Mouse (Mus musculus): ENCODE results near the gene Gcm2. TPM values are rescaled to one million over a fixed set of nuclear protein-coding genes. Genes with fewer than 3 reads are reported as not detected.

The Gcm2 gene
- not detected in 2 replicates for polyA plus RNA-seq (2014; fragmentation: Nextera tagmentation; extraction: Ambion mirVana)

GRCm38 (mm10) chr13:41110935-41111334 is at the start of gene Gcm2:
Gene Gcm2 (minus strand): TSS chr13:41111035.
- Histone ChIP-seq H3K9ac (ENCODE audit: low read depth, low read length) (no peak within 1 kb of the TSS), H3K27ac (ENCODE audit: low read depth, low read length) (no peak within 1 kb of the TSS), H3K4me2 (no peak within 1 kb of the TSS), H3K27me3 (ENCODE audit: control insufficient read depth, insufficient read depth, low read length) (peaks cover 10% of the 10 kb centered on the region; the same call in 1 of the 2 replicates), H3K4me1 (ENCODE audit: control insufficient read depth, insufficient read depth, low read length) (no peaks in the 10 kb centered on the region), H3K36me3 (ENCODE audit: control insufficient read depth, insufficient read depth, low read length) (no peaks in the 10 kb centered on the region), H3K9me3 (replicated peaks; ENCODE audit: control insufficient read depth, low read length) (no peaks in the 10 kb centered on the region), H3K4me3 (ENCODE audit: low read depth, low read length) (no peak within 1 kb of the TSS)
- no peak for ATAC-seq (replicated peaks; ENCODE audit: insufficient number of reproducible peaks, low FRiP score, low TSS enrichment)
- 60% methylated on average over 3 of the region's 3 CpGs for WGBS (ENCODE audit: insufficient replicate concordance)

- no peak for ATAC-seq (replicated peaks; ENCODE audit: insufficient number of reproducible peaks, low FRiP score, low TSS enrichment)
- WGBS (ENCODE audit: insufficient replicate concordance): 47% methylated on average over 5 of the region's 5 CpGs
Measured at GRCm38 (mm10) chr13:41158426-41158825, 47.6 kb upstream of the Gcm2 start.

GRCm38 (mm10) chr13:41153146-41153545 is 42.3 kb upstream of the Gcm2 start:
- Histone ChIP-seq H3K4me3 (ENCODE audit: low read depth, low read length) (no peak overlapping the region), H3K4me2 (no peak overlapping the region), H3K9me3 (replicated peaks; ENCODE audit: control insufficient read depth, low read length) (no peaks in the 10 kb centered on the region), H3K27me3 (ENCODE audit: control insufficient read depth, insufficient read depth, low read length) (no peaks in the 10 kb centered on the region), H3K9ac (ENCODE audit: low read depth, low read length) (no peak overlapping the region), H3K27ac (ENCODE audit: low read depth, low read length) (no peak overlapping the region), H3K4me1 (ENCODE audit: control insufficient read depth, insufficient read depth, low read length) (no peaks in the 10 kb centered on the region), H3K36me3 (ENCODE audit: control insufficient read depth, insufficient read depth, low read length) (no peaks in the 10 kb centered on the region)
- WGBS (ENCODE audit: insufficient replicate concordance): 77% methylated on average over 11 of the region's 11 CpGs
- ATAC-seq (replicated peaks; ENCODE audit: insufficient number of reproducible peaks, low FRiP score, low TSS enrichment): no peak

More at GRCm38 (mm10) chr13:41158426-41158825, 47.6 kb upstream of the Gcm2 start:
- no peaks in the 10 kb centered on the region for H3K36me3 ChIP-seq (ENCODE audit: control insufficient read depth, insufficient read depth, low read length)
- H3K27ac ChIP-seq (ENCODE audit: low read depth, low read length): no peak overlapping the region
- H3K9me3 ChIP-seq (replicated peaks; ENCODE audit: control insufficient read depth, low read length): no peaks in the 10 kb centered on the region
- H3K4me3 ChIP-seq (ENCODE audit: low read depth, low read length): no peak overlapping the region
- no peaks in the 10 kb centered on the region for H3K27me3 ChIP-seq (ENCODE audit: control insufficient read depth, insufficient read depth, low read length)
- no peaks in the 10 kb centered on the region for H3K4me1 ChIP-seq (ENCODE audit: control insufficient read depth, insufficient read depth, low read length)
- H3K9ac ChIP-seq (ENCODE audit: low read depth, low read length): no peak overlapping the region
- H3K4me2 ChIP-seq: no peak overlapping the region

GRCm38 (mm10) chr13:41146271-41146670 is 35.4 kb upstream of the Gcm2 start:
- H3K4me1 ChIP-seq (ENCODE audit: control insufficient read depth, insufficient read depth, low read length): no peaks in the 10 kb centered on the region
- H3K4me2 ChIP-seq: no peak overlapping the region
- no peak overlapping the region for H3K27ac ChIP-seq (ENCODE audit: low read depth, low read length)
- no peaks in the 10 kb centered on the region for H3K36me3 ChIP-seq (ENCODE audit: control insufficient read depth, insufficient read depth, low read length)
- WGBS (ENCODE audit: insufficient replicate concordance): 72% methylated on average over 10 of the region's 10 CpGs
- no peaks in the 10 kb centered on the region for H3K9me3 ChIP-seq (replicated peaks; ENCODE audit: control insufficient read depth, low read length)
- H3K9ac ChIP-seq (ENCODE audit: low read depth, low read length): no peak overlapping the region
- no peaks in the 10 kb centered on the region for H3K27me3 ChIP-seq (ENCODE audit: control insufficient read depth, insufficient read depth, low read length)
- ATAC-seq (replicated peaks; ENCODE audit: insufficient number of reproducible peaks, low FRiP score, low TSS enrichment): no peak
- H3K4me3 ChIP-seq (ENCODE audit: low read depth, low read length): no peak overlapping the region

GRCm38 (mm10) chr13:41145433-41145970 is 34.7 kb upstream of the Gcm2 start:
- no peaks in the 10 kb centered on the region for H3K4me1 ChIP-seq (ENCODE audit: control insufficient read depth, insufficient read depth, low read length)
- H3K9me3 ChIP-seq (replicated peaks; ENCODE audit: control insufficient read depth, low read length): no peaks in the 10 kb centered on the region
- no peak for ATAC-seq (replicated peaks; ENCODE audit: insufficient number of reproducible peaks, low FRiP score, low TSS enrichment)
- H3K4me3 ChIP-seq (ENCODE audit: low read depth, low read length): no peak overlapping the region
- H3K27me3 ChIP-seq (ENCODE audit: control insufficient read depth, insufficient read depth, low read length): no peaks in the 10 kb centered on the region
- no peak overlapping the region for H3K27ac ChIP-seq (ENCODE audit: low read depth, low read length)
- no peaks in the 10 kb centered on the region for H3K36me3 ChIP-seq (ENCODE audit: control insufficient read depth, insufficient read depth, low read length)
- H3K9ac ChIP-seq (ENCODE audit: low read depth, low read length): no peak overlapping the region
- 68% methylated on average over 6 of the region's 6 CpGs for WGBS (ENCODE audit: insufficient replicate concordance)
- no peak overlapping the region for H3K4me2 ChIP-seq

- Histone ChIP-seq H3K4me2 (no peak overlapping the region), H3K36me3 (ENCODE audit: control insufficient read depth, insufficient read depth, low read length) (no peaks in the 10 kb centered on the region), H3K9ac (ENCODE audit: low read depth, low read length) (no peak overlapping the region), H3K4me3 (ENCODE audit: low read depth, low read length) (no peak overlapping the region), H3K27ac (ENCODE audit: low read depth, low read length) (no peak overlapping the region), H3K27me3 (ENCODE audit: control insufficient read depth, insufficient read depth, low read length) (no peaks in the 10 kb centered on the region), H3K4me1 (ENCODE audit: control insufficient read depth, insufficient read depth, low read length) (no peaks in the 10 kb centered on the region), H3K9me3 (replicated peaks; ENCODE audit: control insufficient read depth, low read length) (no peaks in the 10 kb centered on the region)
- ATAC-seq (replicated peaks; ENCODE audit: insufficient number of reproducible peaks, low FRiP score, low TSS enrichment): no peak
- 10% methylated on average over 6 of the region's 6 CpGs for WGBS (ENCODE audit: insufficient replicate concordance)
Measured at GRCm38 (mm10) chr13:41134901-41135300, 24.1 kb upstream of the Gcm2 start.

- H3K9ac ChIP-seq (ENCODE audit: low read depth, low read length): no peak overlapping the region
- no peaks in the 10 kb centered on the region for H3K36me3 ChIP-seq (ENCODE audit: control insufficient read depth, insufficient read depth, low read length)
- no peaks in the 10 kb centered on the region for H3K27me3 ChIP-seq (ENCODE audit: control insufficient read depth, insufficient read depth, low read length)
- WGBS (ENCODE audit: insufficient replicate concordance): 85% methylated on average over 8 of the region's 8 CpGs
- no peaks in the 10 kb centered on the region for H3K9me3 ChIP-seq (replicated peaks; ENCODE audit: control insufficient read depth, low read length)
- no peak for ATAC-seq (replicated peaks; ENCODE audit: insufficient number of reproducible peaks, low FRiP score, low TSS enrichment)
- H3K4me1 ChIP-seq (ENCODE audit: control insufficient read depth, insufficient read depth, low read length): no peaks in the 10 kb centered on the region
- H3K4me3 ChIP-seq (ENCODE audit: low read depth, low read length): no peak overlapping the region
- no peak overlapping the region for H3K4me2 ChIP-seq
- H3K27ac ChIP-seq (ENCODE audit: low read depth, low read length): no peak overlapping the region
Measured at GRCm38 (mm10) chr13:41129061-41129460, 18.2 kb upstream of the Gcm2 start.

- no peak overlapping the region for H3K4me2 ChIP-seq
- 85% methylated on average over 8 of the region's 8 CpGs for whole genome bisulfite sequencing (ENCODE audit: insufficient replicate concordance)
- H3K9ac ChIP-seq (ENCODE audit: low read depth, low read length): no peak overlapping the region
- H3K9me3 ChIP-seq (replicated peaks; ENCODE audit: control insufficient read depth, low read length): no peaks in the 10 kb centered on the region
- no peak for ATAC-seq (replicated peaks; ENCODE audit: insufficient number of reproducible peaks, low FRiP score, low TSS enrichment)
- no peaks in the 10 kb centered on the region for H3K4me1 ChIP-seq (ENCODE audit: control insufficient read depth, insufficient read depth, low read length)
- H3K27ac ChIP-seq (ENCODE audit: low read depth, low read length): no peak overlapping the region
- no peak overlapping the region for H3K4me3 ChIP-seq (ENCODE audit: low read depth, low read length)
- H3K36me3 ChIP-seq (ENCODE audit: control insufficient read depth, insufficient read depth, low read length): no peaks in the 10 kb centered on the region
- no peaks in the 10 kb centered on the region for H3K27me3 ChIP-seq (ENCODE audit: control insufficient read depth, insufficient read depth, low read length)
Measured at GRCm38 (mm10) chr13:41128326-41128725, 17.5 kb upstream of the Gcm2 start.

GRCm38 (mm10) chr13:41123666-41124225 is 12.9 kb upstream of the Gcm2 start:
- Histone ChIP-seq H3K4me1 (ENCODE audit: control insufficient read depth, insufficient read depth, low read length) (no peaks in the 10 kb centered on the region), H3K9ac (ENCODE audit: low read depth, low read length) (no peak overlapping the region), H3K27ac (ENCODE audit: low read depth, low read length) (no peak overlapping the region), H3K36me3 (ENCODE audit: control insufficient read depth, insufficient read depth, low read length) (no peaks in the 10 kb centered on the region), H3K4me2 (no peak overlapping the region), H3K27me3 (ENCODE audit: control insufficient read depth, insufficient read depth, low read length) (no peaks in the 10 kb centered on the region), H3K9me3 (replicated peaks; ENCODE audit: control insufficient read depth, low read length) (no peaks in the 10 kb centered on the region), H3K4me3 (ENCODE audit: low read depth, low read length) (no peak overlapping the region)
- ATAC-seq (replicated peaks; ENCODE audit: insufficient number of reproducible peaks, low FRiP score, low TSS enrichment): no peak
- 85% methylated on average over 6 of the region's 6 CpGs for WGBS (ENCODE audit: insufficient replicate concordance)

Measured in heart, embryonic 11.5 days (tissue).